Mouse (Mus musculus) C2C12 (cell line): ENCODE results near the gene Spryd4.

ENCODE experiments used
- CEBPB ChIP-seq: IDR thresholded peaks from one replicate; pipeline ENCODE4 v1.6.1; 2011; ENCODE audit warnings: low read depth, mild to moderate bottlenecking, control low read depth, moderate library complexity
- CTCF ChIP-seq: IDR thresholded peaks from one replicate; pipeline ENCODE4 v1.5.1; 2011; ENCODE audit not compliant: control insufficient read depth, insufficient read depth, insufficient read length
- MAX ChIP-seq: IDR thresholded peaks from one replicate; pipeline ENCODE4 v1.6.1; 2011; ENCODE audit warnings: mild to moderate bottlenecking, control low read depth
- MYOD1 ChIP-seq: IDR thresholded peaks from one replicate; pipeline ENCODE4 v1.6.1; 2011; ENCODE audit warnings: low read depth; ENCODE audit not compliant: control insufficient read depth, insufficient read length
- USF1 ChIP-seq: IDR thresholded peaks from one replicate; pipeline ENCODE4 v1.6.1; 2011; ENCODE audit warnings: low read depth, mild to moderate bottlenecking, control low read depth, moderate library complexity

- TF ChIP-seq MYOD1 (no peak), CTCF (no peak), MAX (no peak), USF1 (no peak), CEBPB (no peak)
These were observed 6.7 kb downstream of the Spryd4 start for GRCm38 (mm10) chr10:128204941-128205340.
